Mouse (Mus musculus) 3T3-L1 (cell line): ENCODE results near the gene F8.
A peak's percentile ranks its signal among the peaks of the same experiment; 100 is the strongest.
"Not testable (repeated sequence)": the region's sequence is repeated elsewhere in the genome, so short reads cannot be mapped to it uniquely, and the experiment has no call there.

ENCODE experiments used
- DNase-seq: peaks from one replicate; pipeline ENCODE4 v3.0.0-alpha.2; 2015; ENCODE audit warnings: low read depth, low spot score

F8 gene

DNA sequence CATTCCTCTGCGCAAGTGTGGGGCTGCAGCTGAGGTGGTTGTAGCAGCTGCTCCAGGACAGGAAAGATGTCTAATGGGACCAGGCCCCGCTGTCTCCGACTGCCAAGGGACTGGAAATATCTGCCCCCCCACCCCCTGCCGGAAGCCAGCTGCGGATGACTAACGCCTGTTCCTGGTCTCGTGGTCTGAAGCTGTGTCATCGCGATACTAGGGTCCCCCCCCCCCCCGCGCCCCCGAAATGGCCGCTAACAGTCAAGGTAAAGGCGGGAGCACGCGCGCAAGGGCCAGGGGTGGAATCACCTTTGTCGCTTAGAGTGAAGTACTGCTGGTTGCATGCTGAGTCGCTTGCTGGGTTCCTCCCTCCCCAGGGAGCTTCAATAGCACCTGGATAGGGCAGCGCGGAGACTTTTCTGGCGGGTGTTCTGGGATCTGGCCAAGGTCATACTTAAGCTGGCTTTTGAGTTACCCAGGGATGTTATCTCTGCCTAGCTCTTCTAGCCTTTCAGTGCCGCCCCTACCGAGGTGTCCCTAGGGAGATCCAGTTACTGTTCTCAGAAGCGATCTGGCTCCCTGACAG lies at the start of gene F8, which contains the start of gene Fundc2:
F8 (minus strand) TSS at position 421 of the 577 bp plus-strand sequence.
Fundc2 (plus strand) TSS at position 205 of the 577 bp plus-strand sequence.
- peak; percentile 92 for DNase-seq

DNA sequence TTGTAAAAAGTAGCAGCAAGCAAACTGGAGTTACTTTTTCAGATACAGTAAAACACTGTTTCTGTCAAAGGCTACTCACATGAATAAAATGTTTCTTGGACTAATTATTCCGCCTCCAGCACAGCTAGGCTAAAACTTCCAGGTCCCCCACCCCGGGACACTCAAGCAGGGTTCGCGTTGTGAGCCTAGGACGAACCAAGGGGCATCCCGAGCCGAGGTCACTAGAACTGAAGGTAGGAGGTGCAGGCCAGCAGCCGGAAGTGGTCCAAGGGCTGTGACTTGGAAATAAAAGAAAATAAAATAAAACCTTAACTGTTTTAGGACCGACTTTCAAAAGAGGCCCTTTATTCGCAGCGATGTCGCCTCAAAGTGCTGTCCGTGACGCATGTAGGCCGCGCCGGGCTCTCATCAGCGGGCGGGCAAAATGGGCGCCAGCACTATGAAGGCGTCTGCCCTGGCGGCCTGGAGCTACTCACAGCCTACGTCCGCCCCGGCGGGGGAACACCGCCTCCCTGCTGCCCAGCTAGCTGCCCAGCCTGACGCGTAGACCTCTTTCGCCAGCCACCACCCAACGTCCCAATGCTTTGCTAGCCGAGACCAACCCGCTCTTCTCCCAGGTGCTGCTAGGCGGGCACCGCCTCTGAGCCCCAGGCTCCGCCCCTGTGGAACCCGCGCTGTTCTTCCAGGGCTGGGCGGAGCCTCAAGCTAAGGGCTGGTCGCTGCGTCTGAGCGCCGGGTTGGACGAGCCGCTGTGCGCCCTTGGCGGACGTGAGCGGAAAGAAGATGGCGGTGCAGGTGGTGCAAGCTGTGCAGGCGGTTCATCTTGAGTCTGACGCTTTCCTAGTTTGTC lies 33.7 kb upstream of the F8 start, which contains the start of the genes Cmc4, Mtcp1 and Brcc3:
Cmc4 (minus strand) TSS at position 649 of the 850 bp plus-strand sequence.
Mtcp1 (minus strand) TSS at position 653 of the 850 bp plus-strand sequence.
Brcc3 (plus strand) TSS at position 693 of the 850 bp plus-strand sequence.
- DNase-seq: peak; percentile 91

DNA sequence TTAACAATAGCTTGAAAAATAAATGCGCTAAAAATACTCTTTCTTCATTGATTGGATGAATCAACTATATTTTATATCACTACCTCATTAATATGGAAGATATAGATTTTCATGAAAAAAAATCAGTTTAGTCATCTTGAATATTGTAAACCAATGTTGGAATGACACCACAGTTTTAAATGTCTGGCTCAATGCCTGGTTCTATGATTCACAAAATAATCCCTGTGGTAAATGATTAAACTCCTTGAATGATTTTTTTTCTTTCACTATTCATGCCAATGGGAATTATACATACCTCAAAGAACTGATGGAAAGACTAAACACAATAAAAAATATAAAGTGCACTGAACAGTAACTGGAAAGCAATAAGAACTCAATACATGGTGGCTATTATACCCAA lies 27.3 kb upstream of the F8 start:
- DNase-seq: peak; percentile 74

DNA sequence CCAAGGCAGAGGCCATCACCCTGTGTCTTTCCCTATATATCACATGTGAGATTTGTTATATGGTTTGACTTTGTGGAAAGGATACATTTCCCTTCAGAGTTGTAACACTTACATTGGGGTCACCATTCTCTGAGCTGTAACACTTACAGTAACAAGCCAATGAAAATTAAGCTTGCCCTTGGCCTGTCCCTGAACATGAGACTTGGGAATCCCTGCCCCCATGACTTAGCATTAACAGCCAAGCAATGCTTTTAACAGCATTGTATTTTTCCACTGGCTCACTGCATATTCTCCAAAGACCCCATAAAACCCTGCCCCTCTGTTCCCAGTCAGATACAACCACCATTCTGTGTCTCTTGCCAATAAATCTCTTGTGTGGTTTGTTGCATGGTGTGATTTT lies 20.9 kb upstream of the F8 start:
- no peak for DNase-seq

DNA sequence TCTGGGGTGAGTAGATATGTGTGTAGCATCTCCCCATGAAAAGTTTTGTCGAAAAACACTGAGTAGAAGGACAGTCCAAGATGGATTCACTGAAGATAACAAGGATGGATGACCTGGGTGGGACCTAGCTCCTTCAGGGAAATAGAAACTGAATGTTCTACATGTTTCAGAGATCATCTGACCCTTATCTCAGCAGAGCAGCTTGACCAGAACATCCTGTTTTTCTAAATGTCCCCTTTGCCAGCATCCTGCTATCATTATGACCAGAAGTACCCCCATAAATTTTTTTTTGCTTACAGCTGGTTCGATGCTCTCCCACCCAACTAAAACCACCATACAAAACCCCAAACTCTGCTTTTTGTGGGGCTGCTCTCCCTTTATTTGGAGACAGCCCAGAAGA lies 20.3 kb upstream of the F8 start:
- DNase-seq: no peak

DNA sequence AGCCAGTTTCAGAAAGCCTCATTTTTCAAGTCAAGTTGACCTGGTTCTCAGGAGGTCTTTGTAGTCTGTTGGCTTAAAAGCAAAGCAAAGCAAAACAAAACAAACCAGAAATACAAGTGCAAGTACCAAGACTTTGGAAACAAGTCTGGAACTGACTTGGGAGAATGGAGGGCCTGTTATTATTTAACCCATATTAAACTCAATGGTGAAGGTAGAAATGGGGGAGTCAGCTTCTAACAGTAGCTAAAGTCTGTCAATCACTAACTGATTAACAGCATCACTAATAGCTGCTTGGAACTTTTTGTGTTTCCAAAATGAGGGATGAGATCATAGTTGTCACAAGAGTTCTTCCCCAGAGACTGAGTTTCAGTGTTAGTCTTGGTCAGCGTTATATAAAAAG lies 17.1 kb upstream of the F8 start:
- no peak for DNase-seq

DNA sequence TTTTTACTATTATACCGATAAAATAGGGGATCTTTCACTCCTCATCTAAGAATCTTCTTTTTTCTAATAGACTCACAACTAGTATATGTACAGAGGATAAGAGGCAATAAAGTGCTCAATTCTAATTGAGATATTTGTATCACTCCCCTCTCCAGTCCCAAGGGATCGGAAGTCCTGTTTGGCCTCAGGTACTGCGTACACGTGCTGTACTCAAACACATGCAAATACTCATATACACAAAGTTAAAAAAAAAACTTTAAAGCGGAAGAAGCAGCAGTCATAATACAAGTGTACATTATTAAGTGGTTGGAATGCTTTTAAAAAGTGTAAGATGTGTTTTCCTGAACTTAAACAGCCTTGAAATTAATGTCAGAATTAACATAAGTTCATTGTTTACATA lies 716 bp downstream of the F8 start:
- DNase-seq: peak; percentile 20

DNA sequence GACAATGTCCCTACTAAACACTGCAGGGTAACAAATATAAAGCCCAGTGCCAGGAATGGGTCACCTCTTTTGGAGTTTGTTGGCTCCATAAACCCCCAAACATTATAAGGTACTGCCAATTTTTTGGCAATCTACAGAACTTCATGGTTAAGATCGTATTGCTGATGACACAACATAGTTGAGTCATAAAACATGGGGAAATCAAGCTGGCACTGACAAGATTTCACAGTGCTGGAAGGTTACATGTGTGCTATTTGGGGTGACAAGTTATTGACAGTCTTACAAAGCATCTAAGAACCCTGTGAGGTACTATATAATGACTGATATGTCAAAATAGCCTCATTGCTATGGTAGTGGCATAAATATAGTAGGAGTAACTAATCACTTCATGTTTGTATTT lies 1.2 kb downstream of the F8 start:
- peak; percentile 58 for DNase-seq

DNA sequence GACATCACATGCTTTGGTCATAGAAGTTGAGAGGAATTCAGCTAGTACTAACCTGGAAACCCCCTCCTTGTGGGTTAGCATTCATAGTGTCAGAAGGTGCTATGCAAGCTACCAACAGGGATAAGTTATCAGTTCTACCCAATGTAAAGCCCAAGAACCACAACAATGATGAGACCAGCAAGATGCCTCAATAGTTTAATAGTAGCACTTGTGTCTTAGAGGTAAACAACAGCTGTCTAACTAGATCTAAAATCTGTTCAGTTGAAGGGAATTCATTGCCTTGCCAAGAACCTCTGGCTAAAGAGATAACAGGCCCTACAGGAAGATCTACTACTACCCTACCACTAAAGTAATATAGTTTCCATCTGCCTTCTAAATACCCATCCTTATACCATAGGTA lies 5.6 kb downstream of the F8 start:
- DNase-seq: no peak

DNA sequence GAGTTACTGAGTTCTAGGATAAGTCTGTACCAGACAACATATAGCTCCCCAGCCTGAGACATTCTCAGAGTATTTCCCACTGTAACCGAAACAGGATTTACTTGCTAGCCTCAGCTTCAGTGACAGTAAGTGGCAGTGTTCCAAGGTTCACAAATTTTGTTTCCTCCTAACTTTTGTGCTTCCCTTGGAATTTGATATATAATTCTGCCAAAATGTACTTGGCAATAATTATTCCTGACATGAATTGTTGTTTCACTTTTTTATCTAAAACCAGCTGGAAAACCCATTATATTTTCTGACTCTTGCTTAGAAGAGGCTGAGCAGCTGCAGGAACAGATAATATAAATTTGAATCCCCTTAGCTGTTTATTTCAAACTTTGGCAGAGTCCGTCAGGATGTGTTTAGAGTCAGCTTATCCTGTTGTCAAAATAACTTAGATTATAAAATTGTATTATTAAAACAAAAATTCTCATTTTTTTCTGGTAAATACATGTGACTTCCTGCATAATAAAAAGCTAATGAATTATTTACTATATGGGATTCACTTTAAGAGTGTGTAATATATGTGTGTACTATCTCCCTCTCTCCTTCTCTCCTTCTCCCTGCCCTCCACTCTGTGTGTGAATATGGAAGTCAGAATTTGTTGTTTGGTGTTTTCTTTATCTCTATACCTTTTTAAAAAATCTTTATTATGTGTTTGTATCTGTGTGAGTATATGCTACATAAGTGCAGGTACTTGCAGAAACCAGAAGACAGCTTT lies 9.6 kb downstream of the F8 start:
- DNase-seq: peak; percentile 10

DNA sequence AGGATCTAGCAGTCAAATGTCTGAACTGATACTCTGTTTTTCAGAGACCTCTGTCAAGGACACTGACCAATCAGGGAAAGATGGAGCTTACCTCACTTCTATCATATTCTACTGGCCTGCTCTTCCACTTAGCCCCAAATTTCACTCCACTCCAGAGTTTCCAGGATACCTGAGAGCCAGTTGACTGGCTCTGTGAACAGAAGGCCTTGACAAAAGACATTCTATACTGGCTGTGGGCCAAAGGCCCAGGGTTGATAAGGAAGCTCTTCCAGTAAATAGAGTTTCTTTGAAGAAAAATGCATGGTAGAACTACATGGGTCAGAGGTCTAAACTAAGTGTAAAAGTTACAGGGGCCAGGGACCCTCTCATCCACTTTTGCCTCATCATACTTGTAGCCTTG lies 12.2 kb downstream of the F8 start:
- DNase-seq: no peak

DNA sequence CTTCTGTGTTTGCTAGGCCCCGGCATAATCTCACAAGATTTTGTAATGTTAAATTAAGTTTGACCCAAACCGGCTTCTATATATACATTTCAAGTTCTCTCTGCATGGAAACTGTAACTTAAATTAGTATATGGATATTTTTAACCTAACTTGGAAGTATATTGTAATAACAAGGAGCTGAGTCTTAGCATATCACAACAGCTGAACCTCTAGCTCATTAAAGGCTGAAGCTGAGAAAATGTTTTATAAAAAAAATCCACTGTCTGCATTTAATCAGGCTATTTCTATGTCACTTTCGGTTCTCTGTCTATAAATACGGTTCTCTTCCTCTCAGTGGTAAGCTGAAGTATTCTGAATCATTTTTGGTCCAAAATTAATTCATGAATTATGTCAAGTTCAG lies 58.9 kb downstream of the F8 start:
- DNase-seq: no peak

DNA sequence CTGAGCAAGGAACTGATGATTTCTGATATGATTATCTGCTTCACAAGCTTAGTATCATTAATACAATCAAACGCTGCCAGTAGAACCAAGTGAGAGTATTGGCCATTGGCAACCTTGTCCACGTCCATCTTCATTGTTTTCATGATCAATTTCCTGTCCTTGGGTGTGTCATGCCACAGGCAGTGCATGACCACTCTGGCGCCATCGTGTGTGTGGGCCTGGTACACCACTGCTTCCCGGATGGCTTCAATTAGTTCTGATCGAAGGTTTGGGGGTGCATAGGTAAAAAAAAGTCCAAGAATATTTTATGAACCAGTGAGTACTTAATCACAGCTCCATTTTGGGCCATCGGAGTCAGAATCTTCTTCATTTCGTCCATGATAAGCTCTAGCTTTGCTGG lies 110.7 kb downstream of the F8 start:
- no peak for DNase-seq

DNA sequence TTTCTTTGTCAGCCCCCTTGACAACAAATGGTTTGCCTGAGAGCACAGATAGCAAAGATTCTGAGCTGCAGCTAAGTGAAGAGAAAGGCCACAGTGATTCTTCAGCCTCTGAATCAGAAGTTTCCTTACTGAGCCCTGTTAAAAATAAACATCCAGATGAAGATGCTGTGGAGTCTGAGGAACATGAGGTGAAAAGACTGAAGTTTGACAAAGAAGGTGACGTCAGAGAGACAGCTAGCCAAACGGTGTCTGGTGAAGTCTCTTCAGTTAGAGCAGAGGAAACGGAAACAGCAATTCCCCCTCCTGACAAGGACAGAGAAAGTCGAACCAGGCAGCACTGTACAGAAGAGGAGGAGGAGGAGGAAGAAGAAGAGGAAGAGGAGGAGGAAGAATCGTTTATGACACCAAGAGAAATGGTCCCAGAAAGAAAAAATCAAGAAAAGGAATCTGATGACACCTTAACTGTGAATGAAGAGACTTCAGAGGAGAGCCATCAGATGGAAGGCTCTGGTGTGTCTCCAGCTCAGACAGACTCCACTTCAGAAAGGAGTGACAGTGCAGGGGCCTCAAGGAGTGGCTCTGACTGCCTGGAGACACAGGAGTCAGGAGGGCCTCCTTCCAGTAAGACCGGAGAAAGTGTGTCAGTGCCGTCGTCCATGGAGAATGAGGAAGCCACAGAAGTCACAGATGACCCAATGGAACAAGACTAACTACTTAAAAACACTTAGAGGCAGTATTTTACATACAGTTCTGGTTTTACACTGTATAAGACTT lies 148.6 kb downstream of the F8 start:
- DNase-seq: not testable (repeated sequence)

DNA sequence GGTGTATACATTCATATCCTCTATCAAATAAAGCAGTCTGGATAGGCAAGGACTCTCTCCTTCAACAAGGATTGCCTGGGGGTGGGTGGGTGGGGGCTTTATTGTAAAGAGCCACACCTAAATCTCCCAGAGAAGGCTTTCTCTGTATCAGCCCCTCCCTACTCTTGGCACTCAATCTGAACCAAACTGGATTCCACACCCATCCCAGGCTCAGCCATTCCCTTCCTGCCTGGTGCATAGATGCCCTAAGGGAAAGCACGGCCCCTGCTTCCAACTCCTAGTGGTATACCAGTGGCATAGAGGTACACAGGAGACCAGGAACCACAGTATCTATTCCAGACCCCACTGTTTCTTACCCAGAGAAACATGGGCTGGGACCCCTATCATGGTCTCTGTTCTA lies 151.0 kb downstream of the F8 start:
- no peak for DNase-seq

DNA sequence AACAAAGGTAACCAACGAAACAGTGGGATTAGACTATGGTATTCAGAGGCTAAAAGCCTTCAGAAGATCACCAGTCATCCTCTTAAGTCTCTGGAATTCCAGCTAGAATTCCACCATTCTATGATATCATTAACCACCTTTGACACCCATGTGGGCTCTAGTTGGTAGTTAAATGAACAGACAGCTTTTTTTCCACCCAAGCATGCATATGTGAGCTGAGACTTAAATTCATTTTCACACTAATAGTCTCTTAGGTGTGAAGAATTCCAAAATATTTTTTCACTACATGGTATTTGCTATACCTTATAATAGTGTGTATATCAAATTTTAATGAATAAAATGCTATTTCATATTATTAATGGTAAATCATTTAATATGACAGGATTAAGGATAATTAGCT lies 218.7 kb downstream of the F8 start, which contains the start of gene Smim9:
Smim9 (minus strand) TSS at position 101 of the 400 bp plus-strand sequence.
- DNase-seq: no peak

DNA sequence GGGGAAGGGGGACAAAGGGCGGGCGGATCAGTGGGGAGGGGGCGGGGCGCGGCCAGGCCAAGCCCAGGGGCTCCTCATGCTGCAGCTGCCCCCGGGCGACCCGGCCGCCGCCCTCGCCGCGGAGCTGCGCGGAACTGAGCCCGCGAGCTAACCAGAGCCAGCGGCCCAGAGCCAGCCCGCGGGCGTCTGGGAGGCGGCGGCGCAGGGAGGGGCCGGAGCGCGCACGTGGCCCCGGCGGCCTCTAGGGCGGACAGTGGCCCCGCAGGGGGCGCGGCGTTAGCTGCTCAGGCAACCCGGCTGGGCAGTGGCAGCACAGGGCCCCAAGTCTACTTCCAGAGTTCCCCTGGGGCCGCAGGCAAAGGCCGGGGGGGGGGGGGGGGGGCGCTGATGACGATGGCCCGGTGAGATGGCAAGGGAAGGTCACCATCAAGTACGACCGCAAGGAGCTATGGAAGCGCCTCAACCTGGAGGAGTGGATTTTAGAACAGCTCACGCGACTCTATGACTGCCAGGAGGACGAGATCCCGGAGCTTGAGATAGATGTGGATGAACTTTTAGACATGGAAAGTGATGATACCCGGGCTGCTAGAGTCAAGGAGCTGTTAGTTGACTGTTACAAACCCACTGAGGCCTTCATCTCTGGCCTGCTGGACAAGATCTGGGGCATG lies 226.7 kb downstream of the F8 start:
- DNase-seq: no peak

DNA sequence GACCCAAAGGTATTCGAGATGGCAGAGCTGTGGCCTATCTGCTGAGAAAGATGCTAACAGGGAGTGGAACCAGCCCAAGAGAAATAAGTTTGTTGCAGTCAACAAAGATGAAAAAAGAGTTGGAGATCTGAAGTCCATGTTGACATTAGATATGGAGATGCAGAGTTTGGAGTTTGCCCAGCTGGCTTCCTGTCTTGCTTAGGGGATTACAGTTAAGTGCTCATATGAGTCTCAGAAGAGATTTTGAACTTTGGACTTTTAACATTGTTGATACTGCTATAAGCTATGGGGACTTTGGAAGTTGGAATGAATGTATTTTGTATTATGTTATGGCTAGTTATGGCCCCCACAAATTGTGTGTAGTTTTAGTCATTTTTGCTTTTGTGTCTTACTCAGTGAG lies 230.2 kb downstream of the F8 start:
- no peak for DNase-seq

DNA sequence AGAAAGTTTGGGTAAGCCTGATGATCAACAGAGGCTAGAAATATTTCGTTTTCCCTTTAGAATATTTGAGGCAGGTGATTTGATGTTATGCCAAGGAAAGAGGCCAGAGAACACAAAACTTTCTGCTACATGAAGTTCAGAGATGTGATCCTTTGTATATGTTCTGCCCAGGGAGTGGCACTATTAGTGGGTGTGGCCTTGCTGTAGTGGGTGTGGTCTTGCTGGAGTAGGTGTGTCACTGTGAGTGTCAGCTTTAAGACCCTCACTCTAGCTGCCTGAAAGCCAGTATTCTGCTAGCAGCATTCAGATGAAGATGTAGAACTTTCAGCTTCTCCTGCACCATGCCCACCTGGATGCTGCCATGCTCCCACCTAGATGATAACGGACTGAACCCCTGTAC lies 232.1 kb downstream of the F8 start:
- DNase-seq: no peak

DNA sequence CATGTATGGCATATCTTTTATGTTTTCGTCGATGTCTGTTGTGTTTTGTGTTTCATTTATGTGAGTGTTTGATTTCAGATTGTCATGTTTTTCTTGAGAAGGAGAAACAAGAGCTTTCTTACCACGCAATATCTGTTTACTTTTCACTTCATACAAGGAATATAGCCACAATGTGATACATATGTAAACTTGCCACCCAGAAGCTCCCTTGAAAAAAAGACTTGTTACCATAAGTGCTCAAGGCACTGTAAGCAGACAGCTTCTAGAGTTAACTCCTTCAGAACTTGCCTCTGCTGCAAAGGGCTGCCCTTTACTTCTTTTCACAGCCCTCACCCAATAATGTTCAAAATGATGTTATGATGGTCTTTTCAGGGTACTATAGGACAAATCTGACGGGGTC lies 234.0 kb downstream of the F8 start:
- DNase-seq: no peak

DNA sequence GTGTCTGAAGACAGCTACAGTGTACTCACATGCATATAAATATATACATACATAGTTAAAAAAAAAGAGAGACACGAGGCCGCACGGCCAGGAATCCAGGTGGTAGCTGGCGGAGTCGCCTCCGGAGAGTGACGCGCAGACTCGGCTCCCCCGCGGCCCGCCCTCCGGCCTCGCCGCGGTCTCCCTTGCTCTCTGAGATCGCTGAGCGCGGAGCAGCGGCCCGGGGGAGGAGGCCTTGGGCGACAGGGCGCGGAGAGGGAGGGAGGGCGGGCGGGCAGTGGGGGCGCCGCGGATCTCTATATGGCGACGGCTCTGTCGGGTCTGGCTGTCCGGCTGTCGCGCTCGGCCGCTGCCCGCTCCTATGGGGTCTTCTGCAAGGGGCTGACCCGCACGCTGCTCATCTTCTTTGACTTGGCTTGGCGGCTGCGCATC lies 239.3 kb downstream of the F8 start:
- not testable (repeated sequence) for DNase-seq
